Mouse (Mus musculus) CH12.LX (cell line): ENCODE data around the gene Ttc7. TPM values are rescaled to one million over a fixed set of nuclear protein-coding genes. Genes with fewer than 3 reads are reported as not detected.
A peak's percentile ranks its signal among the peaks of the same experiment; 100 is the strongest.

ENCODE experiments used
- DNase-seq: peaks from one replicate; pipeline ENCODE4 v3.0.0-alpha.2; 2013; ENCODE audit errors: extremely low read depth
- H3K27ac ChIP-seq: 2 replicates; pipeline ENCODE4 v1.5.1; 2012; ENCODE audit warnings: low read depth, mild to moderate bottlenecking, control low read depth, moderate library complexity; ENCODE audit not compliant: insufficient read depth
- H3K27me3 ChIP-seq: replicated peaks from 2 replicates; pipeline ENCODE3; 2012; ENCODE audit warnings: inconsistent platforms
- H3K36me3 ChIP-seq, 2 experiments: replicated peaks in 1 of 2; 2 replicates each; pipeline versions ENCODE3 to v1.6.1; 2012; ENCODE audit warnings: inconsistent platforms in 1 of 2, low read length in 1 of 2, mild to moderate bottlenecking in 1 of 2, mixed read lengths in 1 of 2, moderate library complexity in 1 of 2; ENCODE audit not compliant: control insufficient read depth in 1 of 2, insufficient read depth in 1 of 2
- H3K4me1 ChIP-seq, 2 experiments: 2 replicates each; pipeline ENCODE4 v1.6.1; 2012; ENCODE audit warnings: inconsistent platforms in 1 of 2, moderate library complexity in 1 of 2; ENCODE audit not compliant: insufficient read depth in 2 of 2, control insufficient read depth in 1 of 2
- H3K4me2 ChIP-seq: 2 replicates; pipeline ENCODE4 v1.6.1; 2012; ENCODE audit warnings: low read depth, mild to moderate bottlenecking, control low read depth; ENCODE audit not compliant: poor library complexity, insufficient read depth, severe bottlenecking
- H3K4me3 ChIP-seq, 3 experiments: fragments of 150-350 bp in 1 of 3; sonication (generic) in 1 of 3; replicated peaks in 1 of 3; 2 replicates each; pipeline versions ENCODE3 to v1.5.1; 2011 to 2012; ENCODE audit warnings: low read depth in 2 of 3, low read length in 2 of 3, mild to moderate bottlenecking in 2 of 3, moderate library complexity in 2 of 3, control low read depth in 1 of 3, improper control_type of control experiment in 1 of 3, inconsistent platforms in 1 of 3, mixed read lengths in 1 of 3; ENCODE audit not compliant: poor library complexity in 1 of 3
- H3K79me2 ChIP-seq: replicated peaks from 2 replicates; pipeline ENCODE4 v1.6.1; 2012; ENCODE audit warnings: mild to moderate bottlenecking, moderate library complexity; ENCODE audit not compliant: control insufficient read depth, poor library complexity, insufficient read depth, severe bottlenecking; ENCODE audit errors: extremely low read depth
- H3K9ac ChIP-seq: 2 replicates; pipeline ENCODE4 v1.6.1; 2012; ENCODE audit warnings: low read depth, mild to moderate bottlenecking, control low read depth, moderate library complexity; ENCODE audit not compliant: insufficient read depth
- H3K9me3 ChIP-seq: replicated peaks from 2 replicates; pipeline ENCODE3; 2012; ENCODE audit warnings: low read length, inconsistent platforms, mixed read lengths
- BHLHE40 ChIP-seq: IDR thresholded peaks from 2 replicates; pipeline ENCODE4 v1.6.1; 2011; ENCODE audit warnings: mild to moderate bottlenecking, low read depth, low read length, improper control_type of control experiment
- CHD2 ChIP-seq: IDR thresholded peaks from 2 replicates; pipeline ENCODE4 v1.6.1; 2011; ENCODE audit warnings: low read length, improper control_type of control experiment
- CTCF ChIP-seq, 2 experiments: IDR thresholded peaks in 1 of 2; conservative IDR thresholded peaks in 1 of 2; 2 replicates each; pipeline ENCODE4 v1.5.1; 2011 to 2012; ENCODE audit warnings: low read depth in 2 of 2, low read length in 2 of 2, improper control_type of control experiment in 1 of 2, inconsistent platforms in 1 of 2, mild to moderate bottlenecking in 1 of 2, moderate library complexity in 1 of 2
- E2F4 ChIP-seq: IDR thresholded peaks from 2 replicates; pipeline ENCODE4 v1.6.1; 2011; ENCODE audit warnings: low read depth, low read length, improper control_type of control experiment; ENCODE audit not compliant: insufficient replicate concordance
- ELF1 ChIP-seq: IDR thresholded peaks from 2 replicates; pipeline ENCODE4 v1.6.1; 2014; ENCODE audit warnings: low read depth, mild to moderate bottlenecking, inconsistent platforms, low read length, improper control_type of control experiment
- EP300 ChIP-seq: IDR thresholded peaks from 2 replicates; pipeline ENCODE4 v1.6.1; 2011; ENCODE audit warnings: low read length, improper control_type of control experiment
- ETS1 ChIP-seq: conservative IDR thresholded peaks from 2 replicates; pipeline ENCODE4 v1.6.1; 2012; ENCODE audit warnings: low read depth, mild to moderate bottlenecking, inconsistent platforms, low read length, improper control_type of control experiment, moderate library complexity
- GABPA ChIP-seq: IDR thresholded peaks from 2 replicates; pipeline ENCODE4 v1.6.1; 2012; ENCODE audit warnings: low read depth, low read length, improper control_type of control experiment, inconsistent platforms; ENCODE audit not compliant: insufficient replicate concordance
- HCFC1 ChIP-seq: IDR thresholded peaks from 2 replicates; pipeline ENCODE4 v1.6.1; 2012; ENCODE audit warnings: low read depth, mild to moderate bottlenecking, inconsistent platforms, low read length, improper control_type of control experiment
- IRF4 ChIP-seq: IDR thresholded peaks from 2 replicates; pipeline ENCODE4 v1.6.1; 2014; ENCODE audit warnings: low read depth, mild to moderate bottlenecking, inconsistent platforms, low read length, improper control_type of control experiment
- JUN ChIP-seq: IDR thresholded peaks from 2 replicates; pipeline ENCODE4 v1.6.1; 2011; ENCODE audit warnings: low read depth, mild to moderate bottlenecking, low read length, improper control_type of control experiment, moderate library complexity; ENCODE audit not compliant: insufficient read depth
- JUND ChIP-seq: conservative IDR thresholded peaks from 2 replicates; pipeline ENCODE4 v1.6.1; 2011; ENCODE audit warnings: low read depth, low read length, improper control_type of control experiment
- KAT2A ChIP-seq: IDR thresholded peaks from 2 replicates; pipeline ENCODE4 v1.6.1; 2012; ENCODE audit warnings: low read length, improper control_type of control experiment, inconsistent platforms; ENCODE audit not compliant: insufficient replicate concordance
- MAFK ChIP-seq: IDR thresholded peaks from 2 replicates; pipeline ENCODE4 v1.6.1; 2011; ENCODE audit warnings: low read length, improper control_type of control experiment; ENCODE audit not compliant: insufficient replicate concordance
- MAX ChIP-seq: IDR thresholded peaks from 2 replicates; pipeline ENCODE4 v1.6.1; 2011; ENCODE audit warnings: low read length, improper control_type of control experiment
- MEF2A ChIP-seq: IDR thresholded peaks from 2 replicates; pipeline ENCODE4 v1.6.1; 2014; ENCODE audit warnings: low read depth, mild to moderate bottlenecking, inconsistent platforms, low read length, improper control_type of control experiment, borderline replicate concordance
- MXI1 ChIP-seq: IDR thresholded peaks from 2 replicates; pipeline ENCODE4 v1.6.1; 2011; ENCODE audit warnings: mild to moderate bottlenecking, low read depth, low read length, improper control_type of control experiment
- MYC ChIP-seq: IDR thresholded peaks from 2 replicates; pipeline ENCODE4 v1.6.1; 2011; ENCODE audit warnings: low read depth, mild to moderate bottlenecking, improper control_type of control experiment, low read length
- NELFE ChIP-seq: IDR thresholded peaks from 2 replicates; pipeline ENCODE4 v1.6.1; 2011; ENCODE audit warnings: low read depth, low read length, improper control_type of control experiment
- NRF1 ChIP-seq: IDR thresholded peaks from 2 replicates; pipeline ENCODE4 v1.6.1; 2014; ENCODE audit warnings: low read depth, mild to moderate bottlenecking, inconsistent platforms, low read length, improper control_type of control experiment, moderate library complexity
- RAD21 ChIP-seq: IDR thresholded peaks from 2 replicates; pipeline ENCODE4 v1.6.1; 2011; ENCODE audit warnings: low read depth, mild to moderate bottlenecking, low read length, improper control_type of control experiment, moderate library complexity
- SIN3A ChIP-seq: IDR thresholded peaks from 2 replicates; pipeline ENCODE4 v1.6.1; 2012; ENCODE audit warnings: low read length, improper control_type of control experiment, inconsistent platforms
- USF1 ChIP-seq: IDR thresholded peaks from 2 replicates; pipeline ENCODE4 v1.6.1; 2014; ENCODE audit warnings: low read depth, mild to moderate bottlenecking, inconsistent platforms, low read length, improper control_type of control experiment
- ZC3H11A ChIP-seq: IDR thresholded peaks from 2 replicates; pipeline ENCODE4 v1.6.1; 2012; ENCODE audit warnings: low read depth, mild to moderate bottlenecking, inconsistent platforms, low read length, improper control_type of control experiment
- ZKSCAN1 ChIP-seq: IDR thresholded peaks from 2 replicates; pipeline ENCODE4 v1.6.1; 2012; ENCODE audit warnings: low read depth, inconsistent platforms, low read length, improper control_type of control experiment, borderline replicate concordance
- ZNF384 ChIP-seq: IDR thresholded peaks from 2 replicates; pipeline ENCODE4 v1.6.1; 2012; ENCODE audit warnings: low read depth, low read length, improper control_type of control experiment, inconsistent platforms
- dilution Hi-C: fragments of 300-500 bp; cut with MboI; formaldehyde crosslinking; loops from 2 replicates; pipeline ENCODE4 v1.14.3; 2020; ENCODE audit warnings: low sequenced_read_pairs; ENCODE audit not compliant: extremely low pct_unique_long_range_greater_than_20kb, extremely low pct_ligation_motif_present
- in situ Hi-C: fragments of 300-500 bp; cut with MboI; formaldehyde crosslinking; loops from 3 replicates; pipeline ENCODE4 v1.14.3; 2019; ENCODE audit warnings: low sequenced_read_pairs, low pct_ligation_motif_present, low pct_unique_long_range_greater_than_20kb, mixed read lengths
- polyA plus RNA-seq: library from polyadenylated mRNA; unstranded; fragments of >175 nt; gene quantifications from 2 replicates; pipeline ENCODE4 v1.2.1, GENCODE M21; 2012; ENCODE audit warnings: low read depth; ENCODE audit not compliant: insufficient read length
- total RNA-seq, 2 experiments: library from RNA; depleted of rRNA; stranded (reverse); fragments of 300-350 nt in 1 of 2; fragments of >200 nt in 1 of 2; gene quantifications; 2 replicates each; pipeline ENCODE4 v1.2.3; 2012 to 2014

The Ttc7 gene
- total and polyA plus RNA-seq, 3 experiments, result 6.2 to 16.4 (median 12.8) TPM

DNA sequence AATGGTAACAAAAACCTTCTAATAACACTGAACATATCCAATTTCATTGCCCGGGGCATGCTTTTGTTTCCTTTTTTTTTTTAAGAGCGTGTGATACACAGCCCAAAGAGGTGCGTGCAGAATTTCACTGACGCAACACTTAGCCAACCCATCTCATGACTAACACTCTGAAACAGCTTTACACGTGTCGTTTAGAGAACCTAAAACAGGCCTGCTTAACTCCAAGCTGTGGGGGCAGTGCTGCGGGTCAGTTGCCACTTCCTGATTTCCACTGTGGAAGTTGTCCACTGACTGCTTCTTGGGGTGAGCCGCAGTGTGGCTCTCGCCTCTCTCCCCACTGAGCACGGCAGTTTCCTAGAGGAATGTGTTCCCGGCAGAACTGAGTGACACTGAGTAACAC, 122.9 kb downstream of the Ttc7 start:
- no peak for DNase-seq
- Histone ChIP-seq H3K27ac (no peak overlapping the region), H3K79me2 (no peaks in the 10 kb centered on the region), H3K4me1 (no peaks in the 10 kb centered on the region), H3K4me3 (no peak overlapping the region), H3K9ac (no peak overlapping the region), H3K27me3 (no peaks in the 10 kb centered on the region), H3K4me2 (no peak overlapping the region), H3K36me3 (no peaks in the 10 kb centered on the region), H3K9me3 (no peaks in the 10 kb centered on the region)
- dilution Hi-C loops (no loop called here), in situ Hi-C loops (no loop called here)
- no peak for TF ChIP-seq MYC

DNA sequence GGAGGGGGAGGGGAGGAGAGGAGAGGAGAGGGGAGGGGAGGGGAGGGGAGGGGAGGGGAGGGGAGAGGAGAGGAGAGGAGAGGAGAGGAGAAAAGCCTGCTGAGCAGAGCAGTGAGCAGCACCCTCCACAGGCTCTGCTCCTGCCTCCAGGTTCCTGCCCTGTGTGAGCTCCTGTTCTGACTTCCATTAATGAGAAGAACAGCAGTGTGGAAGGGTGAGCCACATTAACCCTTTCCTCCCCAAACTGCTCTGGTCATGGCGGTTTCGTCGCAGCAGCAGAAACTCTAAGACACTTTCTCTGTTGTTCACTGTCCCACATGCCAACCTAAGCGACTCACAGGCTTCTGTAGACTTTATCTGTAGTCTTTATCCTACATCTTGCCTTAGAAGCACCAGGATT, 124.0 kb downstream of the Ttc7 start:
- in situ Hi-C loops (no loop called here), dilution Hi-C loops (no loop called here)
- Histone ChIP-seq H3K4me2 (no peak overlapping the region), H3K4me3 (no peak overlapping the region), H3K4me1 (no peaks in the 10 kb centered on the region), H3K9me3 (no peaks in the 10 kb centered on the region), H3K27ac (no peak overlapping the region), H3K27me3 (no peaks in the 10 kb centered on the region), H3K36me3 (no peaks in the 10 kb centered on the region), H3K9ac (no peak overlapping the region), H3K79me2 (no peaks in the 10 kb centered on the region)
- no peak for DNase-seq
- TF ChIP-seq ZC3H11A (no peak), GABPA (no peak), HCFC1 (no peak), EP300 (no peak), CHD2 (no peak), KAT2A (no peak), JUN (no peak), MAX (no peak), CTCF (conservative IDR thresholded peaks at IDR 0.05 in 1 of 2, IDR thresholded peaks at IDR 0.05 in 1 of 2; ENCODE audit: low read depth in 2 of 2, low read length in 2 of 2) (no peak), ZNF384 (no peak), SIN3A (no peak), USF1 (no peak), ZKSCAN1 (no peak), NRF1 (no peak)

DNA sequence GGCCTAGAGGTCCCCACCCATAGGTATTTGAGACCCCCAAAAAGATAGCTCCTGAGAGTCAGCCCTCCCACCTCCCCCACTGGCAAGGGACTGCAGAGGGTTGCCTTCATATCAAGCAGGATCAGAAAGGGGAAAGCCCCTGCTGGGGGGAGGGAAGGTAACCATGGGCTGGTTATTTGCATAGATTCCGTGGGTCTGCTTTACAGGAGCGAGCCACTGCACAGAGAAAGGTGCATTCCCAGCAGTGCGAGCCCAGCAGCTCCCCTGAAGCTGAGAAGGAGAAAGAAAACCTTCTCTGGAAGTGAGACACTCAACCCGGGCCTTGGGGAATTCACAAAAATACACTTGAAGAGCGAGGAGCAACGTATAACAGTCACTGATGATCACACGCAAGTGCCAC, 135.4 kb downstream of the Ttc7 start:
- Histone ChIP-seq H3K9ac (no peak overlapping the region; the same call in 1 of the 2 replicates), H3K79me2 (no peaks in the 10 kb centered on the region), H3K36me3 (peaks cover 0 to 19% of the 10 kb centered on the region in 2 experiments), H3K4me2 (peak overlapping the region; percentile 72), H3K4me1 (peaks cover 18 to 23% of the 10 kb centered on the region in 2 experiments), H3K27me3 (no peaks in the 10 kb centered on the region), H3K9me3 (no peaks in the 10 kb centered on the region), H3K4me3 (no peak overlapping the region), H3K27ac (0 out of 2 replicates have a peak overlapping the region, but pooled peaks have one; percentile 8)
- dilution Hi-C loops (no loop called here), in situ Hi-C loops (no loop called here)
- DNase-seq, result peak; percentile 84
- peak; percentile 54; the same call in 1 of the 2 replicates for TF ChIP-seq IRF4
- no peak; the same call in 1 of the 2 replicates for TF ChIP-seq SIN3A
- no peak for TF ChIP-seq JUN
- no peak for TF ChIP-seq ZKSCAN1
- no peak for TF ChIP-seq HCFC1
- no peak for TF ChIP-seq MXI1
- TF ChIP-seq MAFK, result 0 out of 2 replicates have a peak, but pooled peaks have one; percentile 32
- TF ChIP-seq ETS1, result peak; percentile 60
- TF ChIP-seq JUND, result no peak
- TF ChIP-seq E2F4, result no peak
- no peak; the same call in 1 of the 2 replicates for TF ChIP-seq RAD21
- TF ChIP-seq BHLHE40, result peak; percentile 58; the same call in 1 of the 2 replicates
- peak; percentile 86 for TF ChIP-seq CHD2
- peak; percentile 73 for TF ChIP-seq MEF2A
- TF ChIP-seq NELFE, result no peak
- TF ChIP-seq ELF1, result peak; percentile 24; the same call in 1 of the 2 replicates
